ENCODE assay signal across 15 mouse cellular contexts in genomic region chr12:102499210-102499609, GRCm38 (mm10). TPM values are rescaled to one million over a fixed set of nuclear protein-coding genes. Genes with fewer than 3 reads are reported as not detected.
DNase-seq lines count a peak whose midpoint lies in the region; ATAC-seq lines count a peak whose summit lies in the region.
"Had no signal": no experiment of that assay in that cellular context is flagged by ENCODE, and none has a peak within 500 bp of the region (broad histone marks: within the 10 kb centered on the region; RNA-seq: fewer than 3 reads in every experiment).

No protein-coding gene starts in this region.

- H3K4me2 ChIP-seq in embryonic facial prominence, embryonic 12.5 days (replicated peaks) = no peak overlapping the region
- no peak overlapping the region for H3K4me2 ChIP-seq in intestine, embryonic 15.5 days (replicated peaks)
- no peak overlapping the region for H3K4me2 ChIP-seq in stomach, embryonic 14.5 days (replicated peaks; ENCODE audit: low read depth, low read length)
- H3K4me2 ChIP-seq: hindbrain, embryonic 13.5 days; midbrain, embryonic 13.5 days had no signal

- H3K9me3 ChIP-seq in embryonic facial prominence, embryonic 12.5 days = no peaks in the 10 kb centered on the region
- no peaks in the 10 kb centered on the region for H3K9me3 ChIP-seq in intestine, embryonic 15.5 days
- no peaks in the 10 kb centered on the region for H3K9me3 ChIP-seq in stomach, embryonic 14.5 days (ENCODE audit: control insufficient read depth, low read depth, low read length)
- H3K9me3 ChIP-seq: hindbrain, embryonic 13.5 days; midbrain, embryonic 13.5 days had no signal

- peak; percentile 6 for DNase-seq in kidney, adult 9 months
- no peak for DNase-seq in kidney, postnatal 14 days
- no peak for DNase-seq in retina, embryonic 14.5 days (ENCODE audit: low spot score)
- DNase-seq: cerebellum, adult 9-11 months; forebrain, postnatal 0 days; layer of hippocampus, adult 9-11 months; lung, adult 2 months had no signal

- H3K4me1 ChIP-seq in embryonic facial prominence, embryonic 12.5 days = peaks cover 16% of the 10 kb centered on the region; the same call in 1 of the 2 replicates
- H3K4me1 ChIP-seq in intestine, embryonic 15.5 days (replicated peaks) = no peaks in the 10 kb centered on the region
- H3K4me1 ChIP-seq in stomach, embryonic 14.5 days (ENCODE audit: control insufficient read depth, insufficient read depth, low read length) = 0 out of 2 replicates have a peak, but pooled peaks cover 3% of the 10 kb centered on the region
- H3K4me1 ChIP-seq: hindbrain, embryonic 13.5 days; midbrain, embryonic 13.5 days had no signal

- peaks cover 26% of the 10 kb centered on the region for H3K36me3 ChIP-seq in embryonic facial prominence, embryonic 12.5 days
- peaks cover 19% of the 10 kb centered on the region for H3K36me3 ChIP-seq in intestine, embryonic 15.5 days
- peaks cover 15% of the 10 kb centered on the region for H3K36me3 ChIP-seq in stomach, embryonic 14.5 days (ENCODE audit: control insufficient read depth, insufficient read depth, low read length)

- no peaks in the 10 kb centered on the region for H3K27me3 ChIP-seq in embryonic facial prominence, embryonic 12.5 days
- no peaks in the 10 kb centered on the region for H3K27me3 ChIP-seq in intestine, embryonic 15.5 days (replicated peaks)
- no peaks in the 10 kb centered on the region for H3K27me3 ChIP-seq in stomach, embryonic 14.5 days (ENCODE audit: control insufficient read depth, insufficient read depth, low read length)
- H3K27me3 ChIP-seq: hindbrain, embryonic 13.5 days; midbrain, embryonic 13.5 days had no signal

- peak overlapping the region; percentile 83 for H3K27ac ChIP-seq in embryonic facial prominence, embryonic 12.5 days
- H3K27ac ChIP-seq in intestine, embryonic 15.5 days = peak overlapping the region; percentile 66
- peak overlapping the region; percentile 58 for H3K27ac ChIP-seq in stomach, embryonic 14.5 days (ENCODE audit: low read length)
- H3K27ac ChIP-seq: hindbrain, embryonic 13.5 days; midbrain, embryonic 13.5 days had no signal

- H3K9ac ChIP-seq in embryonic facial prominence, embryonic 12.5 days = no peak overlapping the region
- no peak overlapping the region for H3K9ac ChIP-seq in intestine, embryonic 15.5 days
- no peak overlapping the region for H3K9ac ChIP-seq in stomach, embryonic 14.5 days (replicated peaks; ENCODE audit: low read depth, low read length)
- H3K9ac ChIP-seq: forebrain, postnatal 0 days; hindbrain, embryonic 13.5 days; midbrain, embryonic 13.5 days had no signal

- 80% methylated on average over 5 of the region's 5 CpGs for WGBS in embryonic facial prominence, embryonic 12.5 days
- 82% methylated on average over 5 of the region's 5 CpGs for WGBS in intestine, embryonic 15.5 days
- whole genome bisulfite sequencing in stomach, embryonic 14.5 days = 82% methylated on average over 5 of the region's 5 CpGs

- no peak overlapping the region for H3K4me3 ChIP-seq in embryonic facial prominence, embryonic 12.5 days
- no peak overlapping the region for H3K4me3 ChIP-seq in intestine, embryonic 15.5 days (replicated peaks)
- no peak overlapping the region for H3K4me3 ChIP-seq in stomach, embryonic 14.5 days (ENCODE audit: low read depth, low read length)
- H3K4me3 ChIP-seq: hindbrain, embryonic 13.5 days; midbrain, embryonic 13.5 days; myocyte had no signal

- no peak for ATAC-seq in embryonic facial prominence, embryonic 12.5 days (ENCODE audit: insufficient number of reproducible peaks, insufficient read depth, low FRiP score, low TSS enrichment)
- ATAC-seq in intestine, embryonic 15.5 days = no peak
- no peak for ATAC-seq in stomach, embryonic 14.5 days (ENCODE audit: insufficient number of reproducible peaks, insufficient read depth, low FRiP score, low read depth)
- ATAC-seq in cerebellum, adult (ENCODE audit: insufficient number of reproducible peaks, low FRiP score, low TSS enrichment) = no peak
- ATAC-seq: forebrain, postnatal 0 days; midbrain, embryonic 13.5 days had no signal

RNA-seq across cellular contexts. Expression of gene Golga5, which starts 30.3 kb away (rescaled TPM):
- 35.9 and 41.2 TPM in 2 replicates for polyA plus RNA-seq in embryonic facial prominence, embryonic 12.5 days (2016; fragmentation: Nextera tagmentation; extraction: Ambion mirVana)
- 30.0 and 33.1 TPM in 2 replicates for polyA plus RNA-seq in intestine, embryonic 15.5 days (2015; fragmentation: Nextera tagmentation; extraction: Ambion mirVana)
- polyA plus RNA-seq in stomach, embryonic 14.5 days (2014; fragmentation: Nextera tagmentation; extraction: Ambion mirVana) = 35.1 and 38.8 TPM in 2 replicates

RNA-seq across cellular contexts. Expression of gene Chga, which starts 55.6 kb away (rescaled TPM):
- polyA plus RNA-seq in embryonic facial prominence, embryonic 12.5 days (2016; fragmentation: Nextera tagmentation; extraction: Ambion mirVana) = 10.1 and 12.2 TPM in 2 replicates
- polyA plus RNA-seq in intestine, embryonic 15.5 days (2015; fragmentation: Nextera tagmentation; extraction: Ambion mirVana) = 26.2 and 27.3 TPM in 2 replicates
- 5.2 and 5.8 TPM in 2 replicates for polyA plus RNA-seq in stomach, embryonic 14.5 days (2014; fragmentation: Nextera tagmentation; extraction: Ambion mirVana)
- polyA plus RNA-seq: liver, adult 2 months; myocyte had no signal

RNA-seq across cellular contexts. Expression of gene Lgmn, which starts 59.6 kb away (rescaled TPM):
- 63.0 and 70.6 TPM in 2 replicates for polyA plus RNA-seq in embryonic facial prominence, embryonic 12.5 days (2016; fragmentation: Nextera tagmentation; extraction: Ambion mirVana)
- polyA plus RNA-seq in intestine, embryonic 15.5 days (2015; fragmentation: Nextera tagmentation; extraction: Ambion mirVana) = 81.0 and 84.1 TPM in 2 replicates
- 84.7 and 90.1 TPM in 2 replicates for polyA plus RNA-seq in stomach, embryonic 14.5 days (2014; fragmentation: Nextera tagmentation; extraction: Ambion mirVana)
